Mouse (Mus musculus): ENCODE results near the gene Trim63.

GRCm38 (mm10) chr4:134371316-134371855, 56.5 kb downstream of the Trim63 start:
- TF ChIP-seq GATA1 (IDR thresholded peaks at IDR 0.05; ENCODE audit: borderline replicate concordance, low read length) (no peak), FLI1 (IDR thresholded peaks at IDR 0.05; ENCODE audit: low read length) (no peak)
